Mouse (Mus musculus) thymus, adult 2 months (tissue): ENCODE results near the gene Kiss1r. TPM values are rescaled to one million over a fixed set of nuclear protein-coding genes. Genes with fewer than 3 reads are reported as not detected.

ENCODE experiments used
- DNase-seq: peaks from one replicate; pipeline ENCODE4 v3.0.0; 2021
- H3K27ac ChIP-seq: fragments of 200-500 bp; 2 replicates; pipeline ENCODE4 v1.5.1; 2012; ENCODE audit warnings: low read length, control low read depth; ENCODE audit not compliant: control insufficient read depth, insufficient read depth
- H3K27me3 ChIP-seq: fragments of 200-500 bp; 2 replicates; pipeline ENCODE4 v1.6.1; 2012; ENCODE audit warnings: mild to moderate bottlenecking, low read length, moderate library complexity, mixed read lengths; ENCODE audit not compliant: control insufficient read depth, insufficient read depth
- H3K36me3 ChIP-seq: fragments of 200-500 bp; 2 replicates; pipeline ENCODE4 v1.6.1; 2012; ENCODE audit warnings: mild to moderate bottlenecking, low read length, moderate library complexity; ENCODE audit not compliant: control insufficient read depth, insufficient read depth
- H3K4me1 ChIP-seq: fragments of 200-500 bp; replicated peaks from 2 replicates; pipeline ENCODE4 v1.6.1; 2012; ENCODE audit warnings: low read length; ENCODE audit not compliant: control insufficient read depth, insufficient read depth
- H3K4me3 ChIP-seq: fragments of 200-500 bp; 2 replicates; pipeline ENCODE4 v1.5.1; 2012; ENCODE audit warnings: mild to moderate bottlenecking, low read length, control low read depth, moderate library complexity; ENCODE audit not compliant: control insufficient read depth, insufficient read depth
- CTCF ChIP-seq: fragments of 200-500 bp; IDR thresholded peaks from 2 replicates; pipeline ENCODE4 v1.5.1; 2012; ENCODE audit warnings: mild to moderate bottlenecking, control low read depth, low read length, moderate library complexity, borderline replicate concordance; ENCODE audit not compliant: control insufficient read depth, poor library complexity, insufficient read depth; ENCODE audit errors: extremely low read depth
- POLR2A ChIP-seq: fragments of 200-500 bp; IDR thresholded peaks from 2 replicates; pipeline ENCODE4 v1.6.1; 2012; ENCODE audit warnings: mild to moderate bottlenecking, low read length, control low read depth, moderate library complexity; ENCODE audit not compliant: control insufficient read depth, poor library complexity, insufficient read depth; ENCODE audit errors: extremely low read depth
- WGBS: fragments of 180-500 bp; shearing (Covaris S2); methylation state at CpG from one replicate; pipeline ENCODE4 v1.1.7; 2018; 5-methylcytosine and 5-hydroxymethylcytosine counted together
- polyA plus RNA-seq: library from polyadenylated mRNA; depleted of rRNA; stranded (reverse); fragments of >200 nt; gene quantifications from 2 replicates; pipeline ENCODE4 v1.2.3, GENCODE M21; 2012

Kiss1r gene
- polyA plus RNA-seq, 1 experiment, result 5.8 TPM

DNA sequence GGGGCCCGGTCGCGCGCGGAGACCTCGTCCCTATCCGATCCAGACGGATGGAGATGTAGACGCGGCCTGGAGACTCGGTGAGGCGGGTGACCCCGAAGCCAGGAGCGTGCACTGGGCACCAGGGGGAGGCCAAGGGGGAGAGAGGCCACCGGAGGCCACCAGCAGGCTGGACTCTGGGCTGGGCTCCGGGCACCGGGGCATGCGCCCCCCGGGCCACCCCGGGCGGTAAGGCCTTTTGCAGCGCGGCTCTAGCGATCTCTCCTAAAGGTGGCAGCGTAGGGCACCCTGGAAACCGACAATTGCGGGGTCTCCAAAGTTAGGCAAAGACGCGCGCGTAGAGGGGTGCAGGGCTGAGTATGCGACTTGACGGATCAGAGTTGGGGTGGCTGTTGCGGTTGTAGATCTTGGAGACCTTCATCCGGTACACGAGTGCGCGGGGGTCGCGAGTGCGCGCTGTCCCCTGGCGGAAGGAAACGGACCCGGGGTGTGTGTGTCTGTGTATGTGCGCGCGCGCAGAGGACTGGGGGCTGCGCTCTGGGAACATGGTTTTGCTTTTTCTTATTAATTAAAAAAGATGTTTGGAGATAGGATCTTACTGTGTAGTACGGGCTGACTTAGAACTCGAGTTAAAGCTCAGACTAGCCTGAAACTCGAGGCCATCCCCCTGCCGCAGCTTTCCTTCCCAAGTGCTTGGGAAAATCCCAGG, 10.7 kb downstream of the Kiss1r start:
- peak overlapping the region; percentile 71 for H3K4me3 ChIP-seq
- no peaks in the 10 kb centered on the region for H3K27me3 ChIP-seq
- TF ChIP-seq CTCF, result 0 out of 2 replicates have a peak, but pooled peaks have one; percentile 14
- TF ChIP-seq POLR2A, result peak; percentile 60
- H3K36me3 ChIP-seq, result no peaks in the 10 kb centered on the region
- peaks cover 19% of the 10 kb centered on the region for H3K4me1 ChIP-seq
- peak overlapping the region; percentile 65 for H3K27ac ChIP-seq
- peak; percentile 82 for DNase-seq
- WGBS, result under 1% methylated on average over 53 of the region's 54 CpGs

DNA sequence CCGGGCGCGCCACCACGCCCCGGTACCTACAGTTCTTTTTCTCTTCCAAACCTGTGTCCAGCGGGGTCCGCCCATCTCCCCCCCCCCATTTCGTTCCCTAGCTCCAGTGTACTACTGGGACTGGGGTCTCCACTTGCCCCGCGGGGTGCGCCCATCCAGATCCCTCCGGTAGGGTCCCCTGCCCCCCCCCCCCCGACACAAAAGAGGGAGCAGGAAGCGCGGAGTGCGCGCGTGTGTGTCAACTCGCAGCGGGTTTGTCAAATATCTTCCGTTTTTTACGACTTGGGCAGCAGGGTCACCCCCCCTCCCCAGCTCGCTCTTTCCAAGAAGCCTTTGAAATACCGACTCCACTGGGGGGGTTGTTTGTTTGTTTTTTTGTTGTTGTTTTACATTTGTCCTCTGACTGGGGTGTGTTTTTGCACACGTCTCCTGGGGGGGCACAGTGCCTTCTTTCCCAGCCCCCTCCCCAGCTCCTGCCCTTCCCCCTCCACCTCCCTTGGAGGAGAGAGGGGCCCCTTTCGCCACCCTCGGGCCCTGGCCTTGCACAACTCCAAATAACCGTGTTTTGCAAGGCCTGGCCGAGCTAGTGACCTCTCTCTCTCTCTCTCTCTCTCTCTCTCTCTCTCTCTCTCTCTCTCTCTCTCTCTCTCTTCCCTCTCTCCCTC, 11.4 kb downstream of the Kiss1r start:
- H3K4me3 ChIP-seq, result peak overlapping the region; percentile 71
- H3K36me3 ChIP-seq, result no peaks in the 10 kb centered on the region
- TF ChIP-seq CTCF, result no peak
- 0 out of 2 replicates have a peak, but pooled peaks have one; percentile 11 for TF ChIP-seq POLR2A
- 3% methylated on average over 29 of the region's 29 CpGs for WGBS
- H3K27ac ChIP-seq, result peak overlapping the region; percentile 65
- H3K4me1 ChIP-seq, result peaks cover 19% of the 10 kb centered on the region
- DNase-seq, result peak; percentile 29
- no peaks in the 10 kb centered on the region for H3K27me3 ChIP-seq

DNA sequence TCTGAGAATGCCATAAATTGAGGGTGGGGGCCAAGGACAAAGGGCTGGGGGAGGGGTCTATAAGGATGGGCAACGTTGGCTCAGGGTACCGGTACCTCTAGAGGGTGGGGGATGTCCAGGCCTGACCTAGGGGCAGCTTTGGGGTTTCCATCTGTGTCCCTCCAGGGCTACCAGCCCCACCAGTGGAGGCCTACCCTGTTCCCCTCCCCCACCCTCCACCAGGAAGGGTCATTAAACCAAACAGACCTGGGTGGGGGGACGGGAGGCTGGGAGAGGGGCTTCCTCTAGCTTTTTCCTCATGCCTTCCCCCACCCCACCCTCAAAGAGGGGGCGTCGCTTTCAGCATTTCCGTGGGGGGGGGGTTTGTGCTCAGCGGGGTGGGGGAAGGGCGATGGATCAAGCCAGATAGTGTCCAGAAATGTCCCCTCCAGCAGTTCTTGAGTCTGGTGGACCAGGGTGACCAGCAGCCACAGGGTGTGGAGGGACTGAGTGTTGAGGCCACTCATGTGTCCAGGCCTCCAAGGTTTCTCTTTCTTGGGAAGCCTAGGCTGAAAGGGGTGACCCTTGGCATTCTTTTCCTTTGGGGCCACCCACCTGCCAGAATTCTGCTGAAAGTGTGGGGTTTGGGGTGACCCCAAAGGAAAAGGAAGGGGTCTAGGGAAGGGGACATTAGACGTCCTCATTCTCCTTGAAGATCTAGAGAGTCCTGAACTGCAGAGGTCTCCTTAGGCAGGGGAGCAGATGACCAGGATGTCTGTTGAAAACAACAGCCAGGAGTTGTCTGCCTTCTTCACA, 12.3 kb downstream of the Kiss1r start:
- no peak overlapping the region for H3K4me3 ChIP-seq
- H3K27me3 ChIP-seq, result no peaks in the 10 kb centered on the region
- no peak for DNase-seq
- no peaks in the 10 kb centered on the region for H3K36me3 ChIP-seq
- WGBS, result 73% methylated on average over 9 of the region's 9 CpGs
- H3K4me1 ChIP-seq, result peaks cover 15% of the 10 kb centered on the region
- TF ChIP-seq CTCF, result no peak
- TF ChIP-seq POLR2A, result no peak
- no peak overlapping the region for H3K27ac ChIP-seq

DNA sequence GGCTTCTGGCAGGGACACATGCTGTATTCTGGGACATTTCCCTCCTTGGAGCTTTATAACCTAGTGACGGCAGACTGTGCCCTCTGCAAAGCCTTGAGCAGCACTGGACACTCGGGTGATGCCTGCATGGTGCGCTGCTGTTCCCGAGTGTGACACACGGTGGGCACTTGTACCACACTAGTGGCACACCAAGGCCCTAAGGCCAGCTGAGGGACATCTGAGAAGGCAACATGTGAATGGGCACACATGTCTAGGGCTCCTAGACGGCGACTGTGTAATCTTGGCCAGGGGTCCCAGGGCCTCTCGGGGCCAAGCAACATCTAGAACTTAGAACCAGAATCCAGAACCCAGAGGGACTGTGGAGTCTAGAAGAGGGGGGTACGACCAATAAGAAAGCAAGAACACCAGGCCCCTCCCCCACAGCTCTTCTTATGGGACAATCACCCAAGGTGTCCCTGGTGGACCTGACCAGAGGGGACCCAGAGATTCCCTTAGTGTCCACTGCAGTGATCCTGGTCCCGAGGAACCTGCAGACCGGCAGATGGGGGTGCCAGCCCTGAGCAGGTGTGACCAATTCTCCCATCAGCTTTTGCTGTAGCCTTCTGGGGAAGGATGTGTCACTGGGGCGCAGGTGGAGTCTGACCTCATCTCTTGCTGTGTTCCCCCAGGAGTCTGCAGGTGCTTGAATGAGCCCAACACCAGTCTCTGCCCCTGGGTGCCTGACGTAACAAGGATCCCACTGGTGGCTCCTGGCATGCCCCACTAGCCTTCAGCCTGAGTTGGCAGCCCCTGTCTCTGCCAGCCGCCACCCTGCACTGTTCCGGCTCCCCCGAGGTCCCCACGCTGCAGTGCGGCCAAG, 13.4 kb downstream of the Kiss1r start:
- H3K27ac ChIP-seq, result no peak overlapping the region
- no peak for TF ChIP-seq POLR2A
- no peak for TF ChIP-seq CTCF
- DNase-seq, result no peak
- WGBS, result 89% methylated on average over 18 of the region's 18 CpGs
- no peak overlapping the region for H3K4me3 ChIP-seq
- H3K36me3 ChIP-seq, result no peaks in the 10 kb centered on the region
- H3K27me3 ChIP-seq, result no peaks in the 10 kb centered on the region
- peaks cover 15% of the 10 kb centered on the region for H3K4me1 ChIP-seq

DNA sequence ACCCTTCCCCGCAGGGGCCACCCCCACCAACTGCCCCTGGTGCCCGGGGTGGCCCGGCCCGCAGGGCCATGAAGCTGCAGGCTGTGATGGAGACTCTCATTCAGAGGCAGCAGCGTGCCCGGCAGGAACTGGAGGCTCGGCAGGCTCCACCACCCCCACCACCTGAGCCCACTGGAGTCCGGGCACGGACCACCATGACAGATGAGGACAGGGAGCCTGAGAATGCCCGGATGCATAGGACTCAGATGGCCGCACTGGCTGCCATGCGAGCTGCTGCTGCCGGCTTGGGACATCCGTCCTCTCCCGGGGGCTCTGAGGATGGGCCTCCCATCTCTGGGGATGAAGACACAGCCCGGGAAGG, 14.0 kb downstream of the Kiss1r start:
- Histone ChIP-seq H3K4me1 (peaks cover 13% of the 10 kb centered on the region), H3K27me3 (no peaks in the 10 kb centered on the region), H3K4me3 (no peak overlapping the region), H3K27ac (no peak overlapping the region), H3K36me3 (no peaks in the 10 kb centered on the region)
- DNase-seq, result no peak
- 95% methylated on average over 16 of the region's 16 CpGs for WGBS
- TF ChIP-seq CTCF, result no peak
- TF ChIP-seq POLR2A, result no peak

DNA sequence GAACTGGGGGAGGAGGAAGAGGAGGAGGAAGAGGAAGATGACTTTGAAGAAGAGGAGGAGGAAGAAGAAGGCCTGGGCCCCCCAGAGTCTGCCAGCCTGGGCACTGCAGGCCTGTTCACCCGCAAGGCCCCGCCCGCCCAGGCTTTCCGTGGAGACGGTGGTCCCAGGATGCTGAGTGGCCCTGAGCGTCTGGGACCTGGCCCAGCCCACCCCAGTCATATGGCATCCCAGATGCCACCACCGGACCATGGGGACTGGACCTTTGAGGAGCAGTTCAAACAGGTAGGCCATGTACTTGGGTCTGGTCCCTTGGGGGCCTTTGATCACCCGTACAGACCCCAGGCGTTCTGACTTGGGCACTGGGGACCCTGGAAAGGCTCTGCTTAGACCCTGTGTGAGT, 15.0 kb downstream of the Kiss1r start:
- no peak overlapping the region for H3K27ac ChIP-seq
- H3K4me3 ChIP-seq, result no peak overlapping the region
- no peaks in the 10 kb centered on the region for H3K36me3 ChIP-seq
- 95% methylated on average over 9 of the region's 9 CpGs for whole genome bisulfite sequencing
- no peak for DNase-seq
- TF ChIP-seq POLR2A (no peak), CTCF (no peak)
- no peaks in the 10 kb centered on the region for H3K27me3 ChIP-seq
- peaks cover 14% of the 10 kb centered on the region for H3K4me1 ChIP-seq
